Mouse (Mus musculus) midbrain, embryonic 15.5 days (tissue): Measurements from ENCODE around the gene Gm14391. TPM values are rescaled to one million over a fixed set of nuclear protein-coding genes. Genes with fewer than 3 reads are reported as not detected.
"Not testable (repeated sequence)": the region's sequence is repeated elsewhere in the genome, so short reads cannot be mapped to it uniquely, and the experiment has no call there.

ENCODE experiments used
- ATAC-seq: fragments of 200-750 bp; cut with Nextera tagmentation; replicated peaks from 2 replicates; pipeline ENCODE4 v1.8.0; 2017; ENCODE audit warnings: moderate TSS enrichment
- H3K27ac ChIP-seq: fragments of 300-500 bp; sonication (generic); 2 replicates; pipeline ENCODE4 v1.5.1; 2015; ENCODE audit warnings: mild to moderate bottlenecking, inconsistent platforms
- H3K27me3 ChIP-seq: fragments of 300-500 bp; sonication (generic); replicated peaks from 2 replicates; pipeline ENCODE4 v1.6.1; 2015; ENCODE audit warnings: inconsistent platforms
- H3K36me3 ChIP-seq: fragments of 300-500 bp; sonication (generic); replicated peaks from 2 replicates; pipeline ENCODE4 v1.6.1; 2015; ENCODE audit warnings: inconsistent platforms
- H3K4me1 ChIP-seq: fragments of 300-500 bp; sonication (generic); 2 replicates; pipeline ENCODE4 v1.6.1; 2015; ENCODE audit warnings: inconsistent platforms
- H3K4me2 ChIP-seq: fragments of 300-500 bp; sonication (generic); 2 replicates; pipeline ENCODE4 v1.6.1; 2015; ENCODE audit warnings: inconsistent platforms, mild to moderate bottlenecking, moderate library complexity
- H3K4me3 ChIP-seq: fragments of 300-500 bp; sonication (generic); 2 replicates; pipeline ENCODE4 v1.5.1; 2015; ENCODE audit warnings: mild to moderate bottlenecking, inconsistent platforms
- H3K9ac ChIP-seq: fragments of 300-500 bp; sonication (generic); 2 replicates; pipeline ENCODE4 v1.6.1; 2015; ENCODE audit warnings: mild to moderate bottlenecking, inconsistent platforms
- H3K9me3 ChIP-seq: fragments of 300-500 bp; sonication (generic); 2 replicates; pipeline ENCODE4 v1.6.1; 2016; ENCODE audit warnings: inconsistent platforms
- WGBS: fragments of 180-500 bp; shearing (Covaris S2); methylation state at CpG from one replicate; pipeline ENCODE4 v1.1.7; 2015; ENCODE audit warnings: mixed read lengths; 5-methylcytosine and 5-hydroxymethylcytosine counted together
- polyA plus RNA-seq: library from polyadenylated mRNA; unstranded; fragments of >200 nt; fragmentation: Nextera tagmentation; extraction: Ambion mirVana; gene quantifications from 2 replicates; pipeline ENCODE4 v1.2.1, GENCODE M21; 2015

Gm14391 gene
- polyA plus RNA-seq, 1 experiment from 2014 or later = 12.0 TPM

DNA sequence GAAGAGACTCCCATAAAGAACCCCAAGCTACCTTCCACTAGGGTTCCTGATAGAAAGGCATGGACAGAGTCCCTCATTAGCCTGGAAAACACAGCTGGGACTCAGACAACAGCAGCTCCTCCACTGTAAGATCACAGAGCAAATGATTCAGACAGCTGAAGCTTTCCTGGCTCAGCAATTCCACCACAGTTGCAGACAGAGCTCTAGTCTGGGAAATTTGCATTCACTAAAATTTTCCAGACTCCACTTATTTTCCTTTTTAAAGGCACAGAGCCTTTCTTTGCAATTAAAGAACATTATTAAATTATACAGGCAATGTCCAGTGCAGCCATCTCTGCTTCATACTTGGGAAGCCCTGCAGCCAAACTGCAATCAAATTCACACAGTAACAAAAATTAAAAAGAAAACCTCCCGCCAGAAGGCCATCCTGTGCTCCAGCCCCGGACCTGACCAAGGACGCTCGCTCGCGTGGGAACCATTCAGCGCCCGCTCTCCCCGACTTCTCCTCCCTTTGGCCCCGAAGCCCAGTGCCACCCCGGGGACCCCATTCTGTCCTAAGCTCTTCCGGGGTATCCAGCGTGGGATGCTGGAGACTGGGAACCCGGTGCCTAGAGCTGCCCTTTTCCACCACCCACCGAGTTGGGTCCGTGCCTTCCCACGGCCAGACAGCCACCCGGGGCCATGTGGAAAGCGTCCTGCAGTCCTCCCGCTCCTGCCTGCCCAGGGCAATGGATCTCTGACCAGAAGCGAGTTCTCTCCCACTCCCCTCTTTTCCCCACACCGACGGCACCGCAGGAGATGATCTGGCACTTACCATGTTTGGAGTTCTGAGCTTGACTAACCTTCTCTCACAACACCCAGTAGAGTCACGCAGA, 65.4 kb downstream of the Gm14391 start:
- H3K27me3 ChIP-seq, H3K9me3 ChIP-seq, H3K4me1 ChIP-seq, H3K27ac ChIP-seq, ATAC-seq, H3K36me3 ChIP-seq: not testable (repeated sequence)
- Histone ChIP-seq H3K9ac (peak overlapping the region; percentile 32; the same call in 1 of the 2 replicates), H3K4me3 (peak overlapping the region; percentile 48), H3K4me2 (peak overlapping the region; percentile 46)
- WGBS = 2% methylated on average over 25 of the region's 25 CpGs

Other genes starting within 250 kb of the Gm14391 start
- not detected in 2 replicates for gene Gm14444, start 196.7 kb downstream of the Gm14391 start, polyA plus RNA-seq
- gene Gm14393, start 139.1 kb downstream of the Gm14391 start, polyA plus RNA-seq = 0.50 TPM in 1 of 2 replicates, not detected in the other
- 6.0 and 7.3 TPM in 2 replicates for gene Gm14399, start 64.9 kb downstream of the Gm14391 start, polyA plus RNA-seq
- gene Gm14443, start 31.0 kb downstream of the Gm14391 start, polyA plus RNA-seq = 1.0 and 1.5 TPM in 2 replicates
- 1.8 and 2.0 TPM in 2 replicates for gene Gm14440, start 68.2 kb upstream of the Gm14391 start, polyA plus RNA-seq
- gene Gm4631, start 131.3 kb upstream of the Gm14391 start, polyA plus RNA-seq = 16.9 and 19.0 TPM in 2 replicates
- 3.9 and 4.6 TPM in 2 replicates for gene Zfp968, start 165.5 kb upstream of the Gm14391 start, polyA plus RNA-seq
- gene Gm4724, start 228.9 kb upstream of the Gm14391 start, polyA plus RNA-seq = 7.2 and 19.0 TPM in 2 replicates